Mouse (Mus musculus) intestine, embryonic 16.5 days (tissue): Measurements from ENCODE around the gene Vmn1r220. TPM values are rescaled to one million over a fixed set of nuclear protein-coding genes. Genes with fewer than 3 reads are reported as not detected.
A peak's percentile ranks its signal among the peaks of the same experiment; 100 is the strongest.
"Not testable (repeated sequence)": the region's sequence is repeated elsewhere in the genome, so short reads cannot be mapped to it uniquely, and the experiment has no call there.

Source experiments
- ATAC-seq: fragments of 200-750 bp; cut with Nextera tagmentation; 2 replicates; pipeline ENCODE4 v1.8.0; 2017; ENCODE audit warnings: moderate TSS enrichment, moderate library complexity
- H3K27ac ChIP-seq: fragments of 300-500 bp; sonication (generic); 2 replicates; pipeline ENCODE4 v1.5.1; 2014; ENCODE audit warnings: mild to moderate bottlenecking, low read length
- H3K27me3 ChIP-seq: fragments of 300-500 bp; sonication (generic); replicated peaks from 2 replicates; pipeline ENCODE4 v1.6.1; 2014; ENCODE audit warnings: low read length, control low read depth, mixed read lengths; ENCODE audit not compliant: control insufficient read depth, insufficient read depth
- H3K36me3 ChIP-seq: fragments of 300-500 bp; sonication (generic); 2 replicates; pipeline ENCODE4 v1.6.1; 2014; ENCODE audit warnings: low read length, control low read depth; ENCODE audit not compliant: control insufficient read depth, insufficient read depth
- H3K4me1 ChIP-seq: fragments of 300-500 bp; sonication (generic); 2 replicates; pipeline ENCODE4 v1.6.1; 2014; ENCODE audit warnings: low read length, control low read depth, mixed read lengths; ENCODE audit not compliant: control insufficient read depth, insufficient read depth
- H3K4me2 ChIP-seq: fragments of 300-500 bp; sonication (generic); 2 replicates; pipeline ENCODE4 v1.6.1; 2014; ENCODE audit warnings: low read depth, low read length, control low read depth
- H3K4me3 ChIP-seq: fragments of 300-500 bp; sonication (generic); 2 replicates; pipeline ENCODE4 v1.5.1; 2014; ENCODE audit warnings: mild to moderate bottlenecking, low read length
- H3K9ac ChIP-seq: fragments of 300-500 bp; sonication (generic); 2 replicates; pipeline ENCODE4 v1.6.1; 2014; ENCODE audit warnings: low read depth, low read length
- H3K9me3 ChIP-seq: fragments of 300-500 bp; sonication (generic); 2 replicates; pipeline ENCODE4 v1.6.1; 2016; ENCODE audit warnings: low read length, control low read depth; ENCODE audit not compliant: control insufficient read depth
- WGBS: fragments of 180-500 bp; shearing (Covaris S2); extraction: QIAGEN DNeasy Blood & Tissue Kit; methylation state at CpG from one replicate; pipeline ENCODE4 v1.1.7; 2014; 5-methylcytosine and 5-hydroxymethylcytosine counted together
- polyA plus RNA-seq: library from polyadenylated mRNA; unstranded; fragments of >200 nt; fragmentation: Nextera tagmentation; extraction: Ambion mirVana; gene quantifications from 2 replicates; pipeline ENCODE4 v1.2.1, GENCODE M21; 2015

Vmn1r220 gene
- polyA plus RNA-seq = not detected in 2 replicates

DNA sequence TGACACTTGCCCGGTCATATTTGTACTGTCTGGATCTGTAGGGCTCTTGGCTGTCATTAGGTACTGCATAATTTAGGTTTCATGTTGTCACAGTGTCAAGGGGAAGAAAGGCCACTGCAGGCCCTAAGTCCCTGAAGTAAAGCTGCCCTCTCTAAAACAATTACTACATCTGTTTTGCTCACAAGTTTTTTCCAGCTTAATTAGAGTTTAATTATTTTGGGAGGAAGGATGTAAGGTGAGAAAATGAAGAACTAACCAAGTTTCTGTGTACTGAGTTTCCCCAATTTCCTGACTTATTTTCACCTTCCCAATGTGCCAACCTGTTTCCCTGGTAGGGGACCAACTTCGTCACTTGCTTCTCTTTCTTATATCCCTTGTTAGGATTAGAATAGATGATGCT lies at the start of gene Vmn1r220:
Gene Vmn1r220, minus strand, starts transcription at position 101 of the 400 bp plus-strand sequence.
- ATAC-seq = no peak
- Histone ChIP-seq H3K27ac (no peak within 1 kb of the TSS), H3K4me2 (no peak within 1 kb of the TSS), H3K4me3 (no peak within 1 kb of the TSS), H3K9ac (no peak within 1 kb of the TSS), H3K4me1 (no peaks in the 10 kb centered on the region), H3K27me3 (no peaks in the 10 kb centered on the region), H3K9me3 (no peaks in the 10 kb centered on the region), H3K36me3 (no peaks in the 10 kb centered on the region)
- 94% methylated on average over 2 of the region's 2 CpGs for WGBS

DNA sequence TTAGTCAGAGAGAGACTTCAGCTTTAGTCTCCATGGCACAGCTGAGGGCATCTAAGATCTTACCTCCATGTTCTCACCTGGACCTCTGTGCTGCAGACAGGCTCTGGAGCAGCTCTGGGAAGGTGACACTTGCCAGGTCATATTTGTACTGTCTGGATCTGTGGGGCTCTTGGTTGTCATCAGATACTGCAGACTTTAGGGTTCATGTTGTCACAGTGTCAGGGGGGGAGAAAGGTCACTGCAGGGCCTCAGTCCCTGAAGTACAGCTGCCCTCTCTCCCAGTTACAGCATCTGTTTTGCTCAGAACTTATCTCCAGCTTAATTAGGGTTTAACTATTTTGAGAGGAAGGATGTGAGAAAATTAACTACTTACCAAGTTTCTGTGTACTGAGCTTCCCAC lies 48.1 kb upstream of the Vmn1r220 start, which contains the start of gene Vmn1r222:
Gene Vmn1r222, minus strand, starts transcription at position 101 of the 400 bp plus-strand sequence.
- ATAC-seq, H3K9me3 ChIP-seq, H3K4me1 ChIP-seq, H3K4me3 ChIP-seq, H3K9ac ChIP-seq, H3K27me3 ChIP-seq, H3K27ac ChIP-seq, H3K36me3 ChIP-seq, H3K4me2 ChIP-seq: not testable (repeated sequence)

DNA sequence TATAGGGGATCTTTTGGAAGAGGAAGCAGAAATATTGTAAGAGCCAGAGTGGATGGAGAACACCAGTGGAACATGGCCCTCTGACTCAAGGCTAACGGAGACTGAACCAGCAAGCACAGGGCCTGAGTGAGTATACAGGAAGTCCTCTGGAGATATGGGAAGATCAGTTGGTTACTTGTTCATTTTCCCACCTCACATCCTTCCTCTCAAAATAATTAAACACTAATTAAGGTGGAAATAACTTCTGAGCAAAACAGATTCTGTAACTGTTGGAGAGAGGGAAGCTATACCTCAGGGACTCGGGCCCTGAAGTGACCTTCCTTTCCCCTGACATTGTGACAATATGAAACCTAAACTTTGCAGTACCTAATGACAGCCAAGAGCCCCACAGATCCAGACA lies 26.1 kb upstream of the Vmn1r220 start, which contains the start of gene Vmn1r221:
Gene Vmn1r221, plus strand, starts transcription at position 301 of the 400 bp plus-strand sequence.
- H3K27ac ChIP-seq, H3K4me3 ChIP-seq, H3K4me1 ChIP-seq, ATAC-seq, H3K27me3 ChIP-seq, H3K4me2 ChIP-seq, H3K9ac ChIP-seq, H3K9me3 ChIP-seq, H3K36me3 ChIP-seq: not testable (repeated sequence)
- 86% methylated on average over 2 of the region's 2 CpGs for WGBS

DNA sequence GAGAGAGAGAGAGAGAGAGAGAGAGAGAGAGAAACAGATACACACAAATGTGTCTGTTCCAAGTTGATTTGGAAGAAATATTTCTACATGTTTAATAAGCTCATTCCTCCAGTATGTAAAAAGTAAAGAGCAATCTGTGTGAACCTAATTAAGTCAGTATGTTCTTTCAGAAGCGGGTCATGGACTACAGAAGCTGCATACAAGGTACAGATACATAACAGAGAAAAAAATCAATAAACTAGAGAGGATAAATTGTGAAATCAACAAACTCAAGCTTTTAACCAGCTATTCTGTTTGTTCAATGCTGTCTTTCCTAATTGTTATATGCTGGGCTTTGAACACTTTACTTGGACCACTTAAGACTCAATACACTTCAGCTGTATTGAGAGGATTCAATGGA lies 16.1 kb upstream of the Vmn1r220 start:
- WGBS = 69% methylated on average over 1 of the region's 1 CpGs
- not testable (repeated sequence) for H3K27me3 ChIP-seq, H3K27ac ChIP-seq, H3K4me1 ChIP-seq, H3K9me3 ChIP-seq, ATAC-seq, H3K4me2 ChIP-seq, H3K36me3 ChIP-seq, H3K9ac ChIP-seq, H3K4me3 ChIP-seq

DNA sequence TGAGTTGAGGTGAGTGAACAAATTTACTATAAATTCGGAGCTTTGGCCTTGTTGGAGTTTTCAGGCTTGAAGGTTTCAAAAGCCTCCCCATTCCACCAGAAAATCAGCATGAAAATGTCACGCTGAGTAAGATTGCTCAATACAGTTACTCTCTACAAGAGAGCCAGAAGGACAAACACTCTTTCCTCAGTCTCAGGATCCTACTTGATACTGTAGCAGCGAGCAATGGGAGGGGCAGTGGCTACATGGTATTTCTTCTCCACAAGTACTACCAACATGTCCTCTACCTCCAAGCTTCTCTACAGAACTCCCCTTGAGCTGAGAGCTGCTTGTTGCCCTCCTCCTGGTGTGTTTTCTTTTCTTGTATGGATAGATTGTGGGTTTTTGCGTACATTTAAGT lies 21.3 kb downstream of the Vmn1r220 start:
- not testable (repeated sequence) for H3K27ac ChIP-seq, H3K4me3 ChIP-seq, H3K9ac ChIP-seq, ATAC-seq, H3K4me1 ChIP-seq, H3K27me3 ChIP-seq, H3K4me2 ChIP-seq, H3K36me3 ChIP-seq, H3K9me3 ChIP-seq
- WGBS = 87% methylated on average over 4 of the region's 4 CpGs

DNA sequence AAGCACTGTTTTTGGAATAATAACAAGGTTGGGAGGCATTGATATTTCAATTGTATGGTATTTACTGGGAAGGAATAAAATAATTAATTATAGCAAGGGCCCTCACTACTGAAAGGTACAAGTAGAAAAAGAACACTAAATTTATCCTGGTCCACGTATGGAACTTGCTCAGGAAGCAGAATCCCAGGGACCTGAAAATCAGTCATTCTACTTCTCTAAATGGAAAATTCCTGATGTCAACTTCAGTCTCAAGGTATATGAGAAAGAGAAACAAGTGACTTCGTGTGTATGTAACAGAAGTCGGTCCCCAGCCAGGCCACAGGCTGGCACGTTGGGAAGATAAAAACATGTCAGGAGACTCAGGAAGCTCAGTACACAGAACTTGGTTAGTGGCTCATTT lies 28.8 kb downstream of the Vmn1r220 start, which contains the start of gene Vmn1r219:
Gene Vmn1r219, plus strand, starts transcription at position 301 of the 400 bp plus-strand sequence.
- Histone ChIP-seq H3K9me3 (no peaks in the 10 kb centered on the region), H3K9ac (no peak within 1 kb of the TSS), H3K27me3 (no peaks in the 10 kb centered on the region), H3K36me3 (no peaks in the 10 kb centered on the region), H3K4me2 (no peak within 1 kb of the TSS), H3K27ac (no peak within 1 kb of the TSS), H3K4me3 (no peak within 1 kb of the TSS), H3K4me1 (no peaks in the 10 kb centered on the region)
- WGBS = 79% methylated on average over 4 of the region's 4 CpGs
- ATAC-seq = no peak

DNA sequence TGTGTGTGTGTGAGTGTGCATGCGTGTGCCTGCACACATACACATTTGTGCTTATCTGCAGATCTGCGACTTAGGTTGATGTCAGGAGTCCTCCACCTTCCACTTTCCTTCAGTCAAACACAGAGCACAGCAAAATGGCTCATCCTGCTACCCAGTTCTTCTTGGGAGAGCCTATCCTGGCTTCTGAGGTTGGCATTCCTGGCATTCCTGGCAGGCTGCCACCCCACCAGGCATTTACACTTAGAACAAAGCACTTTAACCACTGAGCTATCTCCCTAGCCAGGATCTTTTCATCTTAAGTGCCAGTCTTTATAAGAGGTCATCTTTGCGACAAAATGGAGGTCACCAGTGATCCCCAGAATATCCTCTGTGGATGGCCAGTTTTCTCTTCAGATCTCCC lies 29.9 kb downstream of the Vmn1r220 start:
- no peak overlapping the region for H3K9ac ChIP-seq
- no peaks in the 10 kb centered on the region for H3K9me3 ChIP-seq
- no peak overlapping the region for H3K27ac ChIP-seq
- no peak overlapping the region for H3K4me2 ChIP-seq
- no peaks in the 10 kb centered on the region for H3K4me1 ChIP-seq
- no peaks in the 10 kb centered on the region for H3K27me3 ChIP-seq
- no peak for ATAC-seq
- no peak overlapping the region for H3K4me3 ChIP-seq
- 66% methylated on average over 3 of the region's 3 CpGs for WGBS
- H3K36me3 ChIP-seq = no peaks in the 10 kb centered on the region

DNA sequence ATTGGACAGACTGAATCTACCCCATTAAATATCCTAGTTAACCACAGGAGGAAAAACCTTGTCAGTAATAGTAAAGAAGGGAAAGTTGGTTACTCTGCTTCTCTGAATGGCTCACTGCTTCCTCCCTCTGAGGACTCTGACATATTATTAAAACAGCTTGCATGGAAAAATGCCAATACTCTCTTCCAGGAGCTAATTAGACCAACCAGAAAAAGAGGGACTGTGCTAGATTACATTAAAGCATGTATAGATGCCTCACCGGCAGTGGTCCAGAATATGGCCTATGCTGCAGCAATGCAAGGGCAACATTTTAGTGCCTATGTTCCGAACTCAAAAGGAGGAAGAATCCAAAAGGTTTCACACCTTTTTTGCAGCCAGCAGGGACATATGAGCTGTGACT lies 48.9 kb downstream of the Vmn1r220 start:
- H3K27ac ChIP-seq = no peak overlapping the region
- H3K36me3 ChIP-seq = no peaks in the 10 kb centered on the region
- H3K4me1 ChIP-seq = no peaks in the 10 kb centered on the region
- 89% methylated on average over 2 of the region's 2 CpGs for WGBS
- no peaks in the 10 kb centered on the region for H3K27me3 ChIP-seq
- no peak overlapping the region for H3K4me3 ChIP-seq
- H3K9me3 ChIP-seq = no peaks in the 10 kb centered on the region
- no peak overlapping the region for H3K4me2 ChIP-seq
- ATAC-seq = no peak
- H3K9ac ChIP-seq = no peak overlapping the region

DNA sequence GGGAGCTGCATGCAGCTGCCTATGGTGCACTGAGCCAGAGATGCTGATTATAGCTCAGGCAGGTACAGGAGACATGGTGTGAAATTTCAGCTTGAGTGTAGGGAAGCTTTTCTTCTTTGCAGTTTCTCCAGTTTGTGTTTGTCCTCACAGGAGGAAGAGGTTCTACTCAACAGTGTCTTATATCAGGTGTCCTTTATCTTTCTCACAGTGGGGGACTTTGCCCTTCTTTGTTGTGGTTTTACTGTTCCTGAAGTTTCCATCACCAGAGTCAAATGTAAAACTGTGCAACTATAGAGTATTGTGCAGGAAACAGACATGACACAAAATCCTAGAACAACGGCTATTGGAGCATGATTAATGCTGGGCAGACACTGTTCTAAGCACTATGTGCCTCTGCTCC lies 54.3 kb downstream of the Vmn1r220 start:
- Histone ChIP-seq H3K4me3 (no peak overlapping the region), H3K9ac (no peak overlapping the region), H3K36me3 (no peaks in the 10 kb centered on the region), H3K27ac (no peak overlapping the region), H3K4me2 (no peak overlapping the region), H3K9me3 (no peaks in the 10 kb centered on the region), H3K27me3 (no peaks in the 10 kb centered on the region), H3K4me1 (no peaks in the 10 kb centered on the region)
- peak; percentile 71 for ATAC-seq
- 52% methylated on average over 1 of the region's 1 CpGs for WGBS

DNA sequence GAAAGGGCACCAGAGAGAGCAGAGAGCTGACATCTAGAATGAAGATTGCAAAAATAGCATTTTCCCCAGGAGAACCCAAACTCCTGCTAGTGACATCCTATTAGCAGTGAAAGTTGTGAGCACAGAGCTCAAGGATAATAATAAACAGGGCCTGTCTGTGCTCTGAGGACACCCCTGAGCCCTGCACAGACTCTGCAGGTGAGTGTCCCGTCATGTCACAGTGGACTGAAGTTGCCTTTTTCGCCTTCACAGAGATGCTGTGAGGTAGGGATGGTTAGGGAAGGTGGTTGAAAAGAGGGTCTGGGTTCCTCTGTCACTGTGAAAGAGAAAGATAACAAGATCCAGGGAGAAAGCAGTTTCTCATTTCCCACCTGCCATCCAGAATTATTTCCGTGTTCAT lies 54.7 kb downstream of the Vmn1r220 start, which contains the start of gene Vmn1r218:
Gene Vmn1r218, plus strand, starts transcription at position 57 of the 400 bp plus-strand sequence.
- ATAC-seq = peak; percentile 42; the same call in 1 of the 2 replicates

More for the DNA sequence above, 54.7 kb downstream of the Vmn1r220 start, which contains the start of gene Vmn1r218:
- Histone ChIP-seq H3K4me1 (no peaks in the 10 kb centered on the region), H3K9ac (no peak within 1 kb of the TSS), H3K4me2 (no peak within 1 kb of the TSS), H3K4me3 (no peak within 1 kb of the TSS), H3K36me3 (no peaks in the 10 kb centered on the region), H3K9me3 (no peaks in the 10 kb centered on the region), H3K27me3 (no peaks in the 10 kb centered on the region), H3K27ac (no peak within 1 kb of the TSS)
- 77% methylated on average over 3 of the region's 3 CpGs for WGBS
